Mouse (Mus musculus): Measurements from ENCODE around the gene Dzip1l.

DNA sequence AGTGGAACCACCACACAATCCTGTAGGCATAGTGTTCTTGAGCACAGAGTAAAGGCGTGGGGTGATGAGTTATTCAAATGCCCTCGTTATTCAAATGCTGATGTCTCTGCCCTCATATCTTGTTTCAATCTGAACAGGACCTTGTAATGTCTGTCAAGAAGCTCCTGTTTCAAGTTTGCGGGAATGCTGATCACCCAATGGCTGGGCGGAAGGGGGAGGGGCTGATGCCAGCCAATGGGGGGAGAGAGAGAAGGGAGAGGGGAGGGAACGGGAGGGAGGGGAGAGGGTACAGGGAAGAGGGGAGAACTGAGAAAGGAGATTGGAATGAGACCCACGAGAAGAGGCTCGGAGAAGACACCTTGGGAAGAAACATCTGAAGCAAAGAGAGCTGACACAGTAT, 65.7 kb downstream of the Dzip1l start:
- TF ChIP-seq CTCF (IDR thresholded peaks at IDR 0.05; ENCODE audit: control insufficient read depth, insufficient read depth, insufficient replicate concordance, low read depth, low read length): no peak
- no peak for TF ChIP-seq POLR2A (IDR thresholded peaks at IDR 0.05; ENCODE audit: control insufficient read depth, low read depth, low read length)
